Mouse (Mus musculus) spleen, embryonic (tissue): Measurements from ENCODE around the gene Cacng6.
"Not testable (repeated sequence)": the region's sequence is repeated elsewhere in the genome, so short reads cannot be mapped to it uniquely, and the experiment has no call there.

Experiments
- CTCF ChIA-PET: fragments of 350-600 bp; sonication (Branson Sonifier 250); formaldehyde crosslinking; loops from one replicate; lab custom pipeline; 2022; lab: Charles Lee

Gene Cacng6

DNA sequence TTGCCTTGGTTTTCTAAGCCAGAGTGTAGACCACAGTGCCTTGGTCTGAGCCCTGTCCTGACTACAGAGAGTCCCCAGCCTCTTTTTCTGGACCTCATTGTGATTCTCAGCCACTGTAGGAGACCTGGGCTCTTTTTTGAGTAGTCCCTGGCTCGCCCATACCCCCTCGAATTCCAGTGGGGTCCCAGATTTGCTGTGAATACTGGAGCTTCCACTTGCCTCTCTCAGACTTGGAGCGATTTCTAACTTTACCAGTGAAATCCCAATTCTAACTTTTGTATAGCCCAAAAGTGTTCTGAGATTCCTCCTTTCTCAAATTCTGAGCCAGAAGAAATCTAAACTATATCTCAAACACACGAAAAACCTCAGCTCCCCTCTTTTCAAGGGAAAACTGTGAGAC lies at the start of gene Cacng6:
Gene Cacng6 (plus strand): TSS at position 301 of the 400 bp plus-strand sequence.
- CTCF ChIA-PET, result interaction anchor here (0.5 kb wide), 1 partner anchor 16 kb away, joined by 3 read pairs; no protein-coding TSS in a partner anchor

DNA sequence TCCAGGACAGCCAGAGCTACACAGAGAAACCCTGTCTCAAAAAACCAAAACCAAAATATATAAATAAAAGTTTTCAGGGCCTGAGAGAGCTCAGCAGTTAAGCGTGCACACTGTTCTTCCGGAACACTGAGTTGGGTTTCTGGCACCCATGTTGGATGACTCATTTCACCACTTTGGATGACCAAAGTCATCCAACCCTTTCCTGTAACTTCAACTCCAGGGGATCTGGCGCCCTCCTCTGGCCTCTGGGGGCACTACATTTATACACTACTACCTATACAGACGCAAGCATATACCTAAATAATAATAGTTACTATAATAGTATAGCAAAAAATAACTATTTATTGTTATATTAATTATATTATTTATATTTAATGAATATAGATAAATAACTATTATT lies 47.2 kb upstream of the Cacng6 start:
- CTCF ChIA-PET, result no interaction called here

DNA sequence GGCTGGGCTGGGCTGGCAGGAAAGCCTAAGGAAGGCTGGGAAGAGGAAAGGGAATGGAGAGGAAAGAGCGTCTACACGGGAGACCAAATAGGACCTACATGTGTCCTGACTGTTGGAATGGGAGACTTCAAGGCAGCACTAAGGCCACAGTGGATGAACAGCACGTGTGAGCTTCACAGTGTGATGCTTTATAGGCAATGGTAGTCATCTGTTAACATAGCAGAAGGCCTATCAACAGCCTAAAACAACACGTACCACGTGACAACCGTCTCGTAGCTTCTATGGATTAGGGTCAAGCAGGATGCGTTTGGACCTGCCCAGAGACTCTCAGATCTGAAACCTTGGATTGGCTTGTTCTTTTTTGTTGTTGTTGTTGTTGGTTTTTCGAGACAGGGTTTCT lies 41.9 kb upstream of the Cacng6 start:
- CTCF ChIA-PET, result no interaction called here

DNA sequence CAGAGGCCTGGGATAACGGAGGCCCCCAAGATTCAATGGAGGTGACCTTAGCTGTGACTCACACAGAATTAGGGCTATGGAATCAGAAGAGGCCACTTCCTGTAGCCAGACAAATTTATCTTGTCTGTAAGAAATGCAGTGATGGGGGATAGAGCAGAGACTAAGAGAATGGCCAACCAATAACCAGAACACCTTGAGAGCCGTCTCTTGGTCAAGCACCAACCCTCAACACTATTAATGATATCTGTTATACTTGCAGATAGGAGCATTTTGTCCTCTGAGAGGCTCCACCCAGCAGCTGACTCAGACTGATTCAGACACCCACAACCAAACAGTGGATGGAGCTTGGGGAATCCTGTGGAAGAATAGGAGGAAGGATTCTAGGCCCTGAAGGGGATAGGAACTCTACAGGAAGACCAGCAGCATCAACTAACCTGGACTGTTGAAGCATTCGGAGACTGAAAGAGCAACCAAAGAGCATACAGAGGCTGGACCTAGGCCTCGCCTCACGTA lies 39.1 kb upstream of the Cacng6 start:
- CTCF ChIA-PET, result no interaction called here

DNA sequence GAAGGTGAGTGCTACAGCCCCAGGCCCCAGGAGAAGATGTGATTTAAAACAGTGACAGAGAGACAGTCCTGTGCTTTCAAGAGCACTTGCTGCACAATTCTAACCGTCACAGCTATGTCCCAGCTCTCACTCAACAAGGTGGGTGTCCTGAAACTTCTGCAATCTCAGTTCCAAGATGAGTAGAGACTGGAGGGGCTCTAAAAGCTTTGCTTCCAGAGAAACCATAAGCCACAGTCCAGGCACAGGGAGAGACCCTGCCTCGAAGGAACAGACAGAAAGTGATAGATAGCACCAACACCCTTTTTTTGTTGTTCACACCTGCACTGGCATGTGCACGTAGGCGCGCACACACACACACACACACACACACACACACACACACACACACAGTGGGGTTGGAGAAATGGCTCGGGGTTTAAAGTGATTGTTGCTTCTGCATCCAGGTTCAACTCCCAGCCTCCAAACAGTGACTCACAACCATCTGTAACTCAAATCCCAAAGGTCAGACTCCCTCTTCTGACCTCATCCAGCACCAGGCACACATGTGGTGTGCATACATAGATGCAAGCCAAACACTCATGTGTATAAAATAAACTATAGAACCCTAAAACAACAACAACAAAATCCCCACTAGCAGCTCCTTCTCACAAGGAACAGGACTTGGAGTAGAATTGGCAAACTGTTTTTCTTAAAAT lies 37.8 kb upstream of the Cacng6 start:
- CTCF ChIA-PET, result no interaction called here

DNA sequence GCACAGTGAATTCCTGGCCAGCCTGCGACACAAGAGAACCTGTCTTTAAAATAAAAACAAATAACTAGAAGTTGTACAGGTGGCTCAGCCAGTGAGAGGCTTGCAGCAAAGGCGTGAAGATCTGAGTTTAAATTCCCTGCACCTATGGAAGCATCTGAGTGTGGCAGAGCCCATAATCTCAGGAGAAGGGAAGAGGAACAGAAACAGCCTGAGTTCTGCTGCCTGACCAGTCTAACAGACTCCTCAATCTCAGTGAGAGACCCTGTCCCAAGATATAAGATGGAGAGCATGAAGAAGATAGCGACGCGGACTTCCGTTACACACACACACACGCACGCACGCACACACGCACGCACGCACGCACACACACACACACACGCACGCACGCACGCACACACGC lies 36.2 kb upstream of the Cacng6 start:
- CTCF ChIA-PET, result no interaction called here

DNA sequence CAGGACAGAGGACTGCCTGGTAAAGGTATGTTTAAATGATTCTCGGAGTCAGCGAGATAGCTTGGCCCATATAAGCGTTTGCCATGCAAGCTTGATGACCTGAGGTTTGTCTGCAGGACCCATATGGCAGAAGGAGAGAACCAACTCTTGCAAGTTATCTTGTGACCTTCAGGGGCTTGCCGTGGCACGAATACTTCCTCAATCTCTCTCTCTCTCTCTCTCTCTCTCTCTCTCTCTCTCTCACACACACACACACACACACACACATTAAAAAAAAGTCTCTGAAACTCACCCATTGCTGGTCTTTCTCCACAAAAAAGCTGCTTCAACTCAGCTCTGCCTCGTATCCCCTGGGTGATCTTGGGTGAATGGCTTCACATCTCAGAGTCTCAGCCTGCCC lies 35.1 kb upstream of the Cacng6 start:
- CTCF ChIA-PET, result interaction anchor here (0.6 kb wide), 1 partner anchor 1893 kb away, joined by 4 read pairs; no protein-coding TSS in a partner anchor

DNA sequence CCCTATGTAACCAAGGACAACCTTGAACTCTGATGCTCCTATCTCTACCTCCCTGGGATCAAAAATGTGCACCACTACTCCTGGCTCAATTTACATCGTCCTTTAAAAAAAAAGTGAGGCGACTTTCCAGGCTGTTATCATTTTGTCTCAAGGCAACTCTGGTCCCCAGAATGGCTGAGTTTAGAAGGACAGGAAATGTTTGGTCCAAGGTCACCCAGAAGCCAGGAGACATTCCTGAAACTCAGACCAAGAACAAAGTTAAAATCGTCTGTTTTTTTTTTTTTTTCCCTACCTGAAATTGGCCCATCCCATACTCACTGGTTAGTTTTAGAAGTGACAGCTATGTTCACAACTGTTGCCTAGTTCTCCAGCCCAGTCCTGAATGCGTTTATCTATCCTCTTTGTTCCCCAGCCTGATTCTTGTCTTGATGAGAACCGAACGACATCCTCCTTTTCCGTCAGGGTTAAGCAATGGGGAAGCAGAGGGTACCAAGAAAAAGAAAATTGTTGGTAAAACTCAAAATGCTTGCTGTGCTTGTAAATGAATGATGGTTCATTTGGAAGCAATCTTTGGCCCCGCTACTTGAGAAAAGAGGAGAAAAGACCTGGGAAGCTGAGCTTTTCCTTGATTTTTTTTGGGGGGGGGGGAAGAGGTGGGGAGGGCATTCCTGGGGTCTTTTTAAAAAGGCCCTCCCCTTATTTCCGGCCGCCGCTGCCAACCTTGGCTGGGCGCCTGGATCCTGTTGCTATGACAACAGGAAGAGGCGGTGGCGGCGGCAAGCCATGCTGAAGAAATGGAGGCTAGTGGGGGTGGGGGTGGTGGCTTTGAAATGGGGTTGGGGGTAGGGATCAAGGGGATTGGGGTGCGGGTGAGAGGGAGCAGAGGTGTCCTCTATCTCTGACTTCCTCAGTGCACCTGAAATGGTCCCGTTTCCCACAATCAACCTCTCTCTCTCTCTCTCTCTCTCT lies 34.3 kb upstream of the Cacng6 start:
- CTCF ChIA-PET, result interaction anchor here (0.6 to 0.8 kb wide), 2 partner anchors 153 to 1892 kb away, joined by 4 to 10 read pairs; no protein-coding TSS in a partner anchor

DNA sequence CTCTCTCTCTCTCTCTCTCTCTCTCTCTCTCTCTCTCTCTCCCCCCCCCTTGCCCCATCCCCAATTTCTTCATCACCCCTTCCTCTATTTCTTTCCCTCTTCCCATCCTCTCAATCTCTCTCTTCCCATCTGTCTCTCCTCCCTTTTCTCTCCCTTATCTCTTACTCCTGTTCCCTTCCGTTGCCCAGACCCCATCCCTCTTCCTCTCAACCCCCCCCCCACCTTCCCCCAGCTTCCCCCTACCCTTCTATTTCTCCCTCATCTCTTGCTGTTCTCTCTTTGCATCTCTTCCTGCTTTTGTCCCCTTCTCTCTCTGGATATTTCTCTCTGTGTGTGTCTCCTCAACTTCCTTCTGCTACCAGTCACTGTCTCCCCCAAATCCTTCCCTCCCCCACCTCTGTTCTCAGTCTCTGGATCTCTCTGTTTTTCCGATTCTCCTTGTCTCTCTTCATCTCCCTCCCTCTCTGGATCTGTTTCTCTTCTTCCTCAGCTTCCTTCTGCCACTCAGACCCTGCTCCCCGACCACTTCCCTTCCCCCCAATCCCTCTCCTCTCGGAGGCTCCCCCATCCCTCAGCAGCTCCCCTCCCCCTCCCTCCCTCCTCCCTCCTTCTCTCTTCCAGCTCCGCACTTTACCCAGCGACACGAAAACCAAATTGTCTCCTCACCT lies 33.4 kb upstream of the Cacng6 start, which contains the start of gene Cacng8:
Gene Cacng8 (plus strand): TSS at position 271 of the 668 bp plus-strand sequence.
- CTCF ChIA-PET, result no interaction called here

DNA sequence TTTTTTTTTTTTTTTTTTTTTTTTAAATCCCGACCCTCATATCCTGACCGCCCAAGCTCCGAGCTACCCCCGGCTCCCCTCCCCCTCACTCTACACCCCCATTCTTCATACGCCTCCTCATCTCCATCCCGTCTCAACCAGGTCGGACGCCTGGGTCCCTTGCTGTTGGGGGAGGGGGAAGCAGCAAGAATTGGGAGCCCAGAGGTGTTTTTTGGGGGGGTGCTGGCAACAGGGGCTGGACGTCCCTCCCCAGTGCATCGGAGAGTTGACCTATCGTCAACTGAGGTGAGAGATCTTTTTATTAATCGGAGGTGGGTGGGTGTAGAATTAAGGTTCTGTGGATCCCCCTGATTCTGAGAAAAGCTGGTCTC lies 32.9 kb upstream of the Cacng6 start:
- CTCF ChIA-PET, result no interaction called here

DNA sequence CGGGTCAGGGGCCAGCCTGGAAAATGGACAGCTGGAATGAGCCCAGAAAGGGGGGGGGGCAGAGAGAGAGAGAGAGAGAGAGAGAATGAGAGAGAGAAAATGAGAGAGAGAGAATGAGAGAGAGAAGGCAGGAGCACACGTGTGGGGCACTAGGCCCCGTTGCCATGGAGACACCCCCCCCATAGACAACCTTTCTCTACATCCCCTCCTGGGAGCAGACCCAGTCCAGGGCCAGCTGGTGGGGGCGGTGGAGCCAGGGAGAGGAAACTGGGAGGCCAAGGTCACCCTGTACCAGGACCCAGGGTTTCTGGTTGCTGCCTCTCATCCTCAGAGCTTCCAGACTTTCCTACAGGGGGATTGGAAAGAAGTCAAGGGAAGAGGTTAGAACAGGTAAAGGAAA lies 32.2 kb upstream of the Cacng6 start:
- CTCF ChIA-PET, result no interaction called here

DNA sequence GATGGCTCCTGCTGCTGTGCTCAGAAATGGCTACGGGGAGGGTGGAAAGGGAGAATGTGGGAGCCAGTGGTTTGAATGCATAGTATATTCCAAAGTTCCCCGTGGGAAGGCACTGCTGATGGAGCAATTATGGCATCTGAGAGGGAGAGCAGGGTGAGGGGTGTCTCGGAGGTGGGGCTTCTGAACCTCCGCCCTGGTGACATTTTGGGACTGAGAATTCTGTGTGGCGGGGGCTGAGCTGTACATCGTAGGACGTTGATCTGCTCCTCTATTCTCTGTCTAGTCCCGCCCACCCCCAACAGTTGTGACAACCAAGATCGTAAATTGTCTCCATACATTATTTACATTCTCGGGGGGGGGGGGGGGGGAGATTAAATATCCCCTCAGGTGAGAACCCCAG lies 26.6 kb upstream of the Cacng6 start:
- CTCF ChIA-PET, result no interaction called here

DNA sequence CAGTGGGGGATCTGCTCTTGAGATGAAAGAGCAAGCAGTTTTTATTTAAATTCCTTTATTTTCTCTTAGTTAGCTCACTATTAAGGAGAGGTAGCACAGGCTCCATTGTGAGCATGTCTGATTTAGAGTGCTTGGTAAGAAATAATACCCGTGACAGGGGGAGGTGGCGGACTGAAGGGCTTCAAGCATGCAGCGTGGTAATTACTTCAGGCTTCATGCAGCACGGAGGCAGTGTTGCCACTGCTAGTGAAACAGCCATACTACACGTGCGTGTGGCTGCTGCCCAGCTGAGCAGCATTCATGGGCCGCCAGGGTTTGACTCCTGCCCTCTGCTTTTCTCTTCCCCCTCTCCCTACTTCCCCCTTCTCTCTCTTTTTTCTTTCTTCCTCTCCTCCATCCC lies 26.2 kb upstream of the Cacng6 start:
- CTCF ChIA-PET, result no interaction called here

DNA sequence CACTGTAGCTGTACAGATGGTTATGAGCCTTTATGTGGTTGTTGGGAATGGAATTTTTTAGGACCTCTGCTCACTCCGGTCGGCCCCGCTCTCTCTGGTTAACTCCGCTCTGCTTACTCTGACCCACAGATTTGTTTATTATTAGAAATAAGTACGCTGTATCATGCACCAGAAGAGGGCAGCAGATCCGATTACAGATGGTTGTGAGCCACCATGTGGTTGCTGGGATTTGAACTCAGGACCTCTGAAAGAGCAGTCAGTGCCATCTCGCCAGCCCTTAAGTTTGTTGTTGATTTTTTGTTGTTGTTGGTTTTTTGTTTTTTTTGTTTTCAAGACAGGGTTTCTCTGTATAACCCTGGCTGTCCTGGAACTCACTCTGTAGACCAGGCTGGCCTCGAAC lies 25.6 kb upstream of the Cacng6 start:
- CTCF ChIA-PET, result not testable (repeated sequence)

DNA sequence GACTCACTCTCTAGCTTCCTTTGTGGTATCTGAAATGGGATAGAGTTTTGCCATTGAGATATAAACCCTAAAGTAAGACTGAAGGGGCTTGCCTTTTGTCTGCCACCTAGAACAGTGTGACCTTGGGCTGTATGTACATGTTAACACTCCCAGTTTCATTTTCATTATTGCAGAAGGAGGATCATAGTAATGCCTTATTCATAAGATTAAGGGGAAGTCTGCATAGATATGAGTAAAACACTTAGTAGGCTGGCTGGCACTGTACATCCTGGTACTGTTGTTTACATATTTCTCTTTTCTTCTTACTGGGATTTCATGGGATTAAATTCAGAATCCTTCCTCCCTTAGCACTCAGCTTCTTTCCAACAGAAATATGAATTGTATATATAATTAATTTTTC lies 24.1 kb upstream of the Cacng6 start:
- CTCF ChIA-PET, result no interaction called here

DNA sequence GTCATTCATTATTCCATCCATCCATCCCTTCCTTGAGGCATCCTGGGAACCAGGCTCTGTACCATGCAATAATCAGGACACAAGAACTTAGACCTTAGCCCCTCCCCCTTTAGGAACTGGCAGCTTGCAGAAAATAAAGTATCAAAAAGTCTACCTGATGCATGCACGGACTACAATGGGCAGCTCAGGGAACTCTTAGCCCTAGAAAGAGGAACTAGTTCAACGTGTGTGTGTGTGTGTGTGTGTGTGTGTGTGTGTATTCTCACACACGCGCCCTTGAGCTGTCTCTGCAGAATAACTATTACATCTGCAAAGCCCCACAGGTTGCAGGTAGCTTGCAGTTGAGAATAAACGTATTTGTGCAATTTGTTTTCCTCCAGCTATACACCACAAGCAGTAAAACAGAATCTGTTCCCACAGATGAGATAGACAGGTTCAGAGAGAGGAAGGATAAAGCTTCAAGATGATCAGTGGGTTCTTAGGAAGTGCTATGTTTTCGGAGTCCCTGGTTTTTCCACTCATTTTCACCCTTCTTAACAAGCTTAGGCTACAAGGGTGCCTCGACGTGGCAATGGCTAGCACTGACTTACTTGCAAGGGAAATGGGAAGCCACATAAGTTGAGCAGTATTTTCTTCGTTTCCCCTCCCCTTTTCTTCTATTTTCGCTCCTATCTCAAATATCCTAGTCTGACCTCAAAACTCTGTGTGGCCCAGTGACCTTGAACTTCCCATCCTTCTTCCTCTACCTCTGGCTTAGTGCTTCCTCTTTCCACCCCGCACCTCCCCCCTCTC lies 14.1 kb upstream of the Cacng6 start:
- CTCF ChIA-PET, result no interaction called here

DNA sequence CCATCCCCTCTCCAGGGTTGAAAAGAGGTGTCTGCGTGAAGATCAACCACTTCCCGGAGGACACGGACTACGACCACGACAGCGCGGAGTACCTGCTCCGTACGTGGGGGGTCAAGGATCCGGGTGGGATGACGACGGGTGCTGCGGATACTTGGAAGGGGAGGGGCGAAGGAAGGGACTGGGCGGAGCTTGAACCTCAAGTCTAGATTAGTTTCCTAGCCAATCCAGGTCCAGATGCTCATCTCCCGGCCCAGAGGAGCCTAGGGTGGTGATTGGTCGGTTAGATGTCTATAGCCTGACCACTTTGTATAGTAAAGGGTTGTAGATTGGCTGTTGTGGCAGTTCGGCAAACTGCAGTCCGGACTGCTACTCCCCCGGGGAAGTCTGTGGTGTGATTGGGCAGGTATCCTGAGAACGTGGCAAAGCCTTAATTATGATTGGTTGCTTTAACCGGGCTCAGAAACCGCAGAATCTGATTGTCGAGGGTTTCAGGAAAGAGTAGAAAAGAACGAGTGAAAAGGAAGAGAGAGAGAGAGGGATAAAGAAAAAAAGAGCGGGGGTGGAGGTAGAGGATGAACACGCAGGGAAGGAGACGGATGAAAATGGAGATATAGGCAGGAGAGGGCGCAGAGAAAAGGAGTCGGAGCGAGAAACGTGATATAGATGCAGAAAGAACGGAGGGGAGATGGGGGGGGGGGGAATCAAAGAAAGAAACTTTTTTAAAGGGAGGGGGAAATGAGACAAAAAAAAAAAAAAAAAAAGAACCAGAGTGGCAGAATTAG lies 12.6 kb upstream of the Cacng6 start:
- CTCF ChIA-PET, result interaction anchor here (0.8 kb wide), 1 partner anchor 36 kb away, joined by 4 read pairs; no protein-coding TSS in a partner anchor

DNA sequence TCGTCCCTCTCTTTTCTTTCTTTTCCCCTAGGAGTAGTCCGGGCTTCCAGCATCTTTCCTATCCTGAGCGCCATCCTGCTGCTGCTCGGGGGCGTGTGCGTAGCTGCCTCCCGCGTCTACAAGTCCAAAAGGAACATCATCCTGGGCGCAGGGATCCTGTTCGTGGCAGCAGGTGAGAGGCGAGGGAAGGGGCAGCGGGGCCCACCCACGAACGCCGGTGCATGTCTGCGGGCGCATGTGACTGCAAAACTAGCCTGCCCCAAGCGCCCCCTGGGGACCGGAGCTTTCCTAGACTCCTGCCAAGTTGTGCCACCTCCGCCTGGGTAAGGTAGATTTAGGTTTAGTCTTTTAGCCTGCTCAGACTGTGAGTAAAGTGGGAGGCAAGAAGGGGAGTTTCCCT lies 12.0 kb upstream of the Cacng6 start:
- CTCF ChIA-PET, result interaction anchor here (0.8 kb wide), 1 partner anchor 35 kb away, joined by 4 read pairs; no protein-coding TSS in a partner anchor

DNA sequence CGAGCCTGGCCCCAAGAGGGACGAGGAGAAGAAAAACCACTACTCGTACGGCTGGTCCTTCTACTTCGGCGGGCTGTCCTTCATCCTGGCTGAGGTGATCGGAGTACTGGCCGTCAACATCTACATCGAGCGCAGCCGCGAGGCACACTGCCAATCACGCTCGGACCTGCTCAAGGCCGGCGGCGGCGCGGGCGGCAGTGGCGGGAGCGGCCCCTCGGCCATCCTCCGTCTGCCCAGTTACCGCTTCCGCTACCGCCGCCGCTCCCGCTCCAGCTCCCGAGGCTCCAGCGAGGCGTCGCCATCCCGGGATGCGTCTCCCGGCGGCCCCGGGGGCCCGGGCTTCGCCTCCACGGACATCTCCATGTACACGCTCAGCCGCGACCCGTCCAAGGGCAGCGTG lies 9.1 kb upstream of the Cacng6 start:
- CTCF ChIA-PET, result no interaction called here

DNA sequence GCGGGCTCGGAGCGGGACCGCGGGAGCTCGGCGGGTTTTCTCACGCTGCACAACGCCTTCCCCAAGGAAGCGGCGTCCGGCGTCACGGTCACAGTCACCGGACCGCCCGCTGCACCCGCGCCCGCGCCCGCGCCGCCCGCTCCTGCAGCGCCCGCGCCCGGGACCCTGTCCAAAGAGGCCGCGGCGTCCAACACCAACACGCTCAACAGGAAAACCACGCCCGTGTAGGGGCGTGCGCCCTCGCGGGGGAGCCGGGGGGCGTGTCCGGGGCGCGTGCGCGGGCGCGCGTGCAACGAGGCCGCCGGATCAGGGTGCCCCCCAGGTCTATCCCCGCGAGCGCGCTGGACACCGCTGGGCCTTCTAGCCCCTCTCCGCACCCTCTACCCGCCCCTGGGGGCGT lies 8.6 kb upstream of the Cacng6 start:
- CTCF ChIA-PET, result no interaction called here
